Mouse (Mus musculus) heart, adult 2 months (tissue): ENCODE measurements around the gene Cd300c. TPM values are rescaled to one million over a fixed set of nuclear protein-coding genes. Genes with fewer than 3 reads are reported as not detected.
"Not testable (repeated sequence)": the region's sequence is repeated elsewhere in the genome, so short reads cannot be mapped to it uniquely, and the experiment has no call there.

Experiments used
- DNase-seq, 2 experiments: peaks; one replicate each; pipeline ENCODE4 v3.0.0; 2021
- H3K27ac ChIP-seq: fragments of 200-600 bp; 2 replicates; pipeline ENCODE4 v1.8.1; 2022
- H3K27me3 ChIP-seq: fragments of 200-500 bp; 2 replicates; pipeline ENCODE4 v1.6.1; 2012; ENCODE audit warnings: mild to moderate bottlenecking, low read length, inconsistent platforms, mixed read lengths; ENCODE audit not compliant: control insufficient read depth, insufficient read depth
- H3K36me3 ChIP-seq: fragments of 200-500 bp; 2 replicates; pipeline ENCODE4 v1.6.1; 2012; ENCODE audit warnings: low read length, inconsistent platforms; ENCODE audit not compliant: control insufficient read depth, insufficient read depth
- H3K4me1 ChIP-seq: fragments of 200-500 bp; 2 replicates; pipeline ENCODE4 v1.6.1; 2011; ENCODE audit warnings: low read length; ENCODE audit not compliant: control insufficient read depth, insufficient read depth
- H3K4me3 ChIP-seq: fragments of 200-600 bp; 2 replicates; pipeline ENCODE4 v1.8.1; 2022
- H3K79me2 ChIP-seq: fragments of 200-500 bp; replicated peaks from 2 replicates; pipeline ENCODE4 v1.6.1; 2012; ENCODE audit warnings: mild to moderate bottlenecking, inconsistent platforms, low read length, moderate library complexity, mixed read lengths; ENCODE audit not compliant: control insufficient read depth, insufficient read depth
- H3K9ac ChIP-seq: fragments of 200-500 bp; 2 replicates; pipeline ENCODE4 v1.6.1; 2012; ENCODE audit warnings: low read depth, mild to moderate bottlenecking, control low read depth, inconsistent platforms, low read length, mixed read lengths
- CTCF ChIP-seq: fragments of 200-600 bp; IDR thresholded peaks from 2 replicates; pipeline ENCODE4 v1.8.1; 2022; ENCODE audit warnings: antibody characterized with exemption, mild to moderate bottlenecking, moderate library complexity
- EP300 ChIP-seq: fragments of 200-500 bp; IDR thresholded peaks from 2 replicates; pipeline ENCODE4 v1.6.1; 2011; ENCODE audit warnings: low read depth, low read length, control low read depth; ENCODE audit not compliant: insufficient read depth
- POLR2A ChIP-seq: fragments of 200-500 bp; IDR thresholded peaks from 2 replicates; pipeline ENCODE4 v1.6.1; 2011; ENCODE audit warnings: mild to moderate bottlenecking, low read depth, low read length, control low read depth; ENCODE audit not compliant: insufficient read depth
- WGBS: fragments of 180-500 bp; shearing (Covaris S2); methylation state at CpG from one replicate; pipeline ENCODE4 v1.1.7; 2018; 5-methylcytosine and 5-hydroxymethylcytosine counted together
- intact Hi-C: fragments of 180-260 bp; cut with DNase I; formaldehyde crosslinking; loops from one replicate; pipeline ENCODE4 v1.15.1; 2025
- polyA plus RNA-seq: library from polyadenylated mRNA; depleted of rRNA; stranded (reverse); fragments of >200 nt; gene quantifications from 2 replicates; pipeline ENCODE4 v1.2.3, GENCODE M21; 2012; rRNA removed
- total RNA-seq, 2 experiments: library from RNA; stranded (reverse); gene quantifications; 2 replicates each; pipeline ENCODE4 v1.2.3; 2021

Cd300c gene
- total and polyA plus RNA-seq, 3 experiments = not detected

GRCm38 (mm10) chr11:114909538-114909937 lies 59.4 kb downstream of the Cd300c start:
- H3K4me1 ChIP-seq, H3K27ac ChIP-seq, H3K4me3 ChIP-seq, H3K27me3 ChIP-seq, H3K9ac ChIP-seq, intact Hi-C loops, H3K36me3 ChIP-seq, DNase-seq, H3K79me2 ChIP-seq: not testable (repeated sequence)
- 40% methylated on average over 3 of the region's 3 CpGs for WGBS
- peak; percentile 41 for TF ChIP-seq CTCF

GRCm38 (mm10) chr11:114908086-114908485 lies 60.9 kb downstream of the Cd300c start:
- intact Hi-C loops = no loop called here
- 58% methylated on average over 4 of the region's 4 CpGs for WGBS
- no peak overlapping the region for H3K9ac ChIP-seq

GRCm38 (mm10) chr11:114907567-114907966 lies 61.4 kb downstream of the Cd300c start:
- peak in 1 of 2 experiments; percentile 48 for DNase-seq
- TF ChIP-seq POLR2A (no peak), EP300 (no peak), CTCF (no peak)
- H3K27me3 ChIP-seq = no peaks in the 10 kb centered on the region
- no peak overlapping the region for H3K9ac ChIP-seq
- no peaks in the 10 kb centered on the region for H3K4me1 ChIP-seq
- no peaks in the 10 kb centered on the region for H3K36me3 ChIP-seq
- 81% methylated on average over 4 of the region's 4 CpGs for WGBS
- H3K4me3 ChIP-seq = no peak overlapping the region
- intact Hi-C loops = no loop called here
- no peaks in the 10 kb centered on the region for H3K79me2 ChIP-seq
- H3K27ac ChIP-seq = no peak overlapping the region

More at GRCm38 (mm10) chr11:114908086-114908485, 60.9 kb downstream of the Cd300c start:
- no peak for DNase-seq
- Histone ChIP-seq H3K27me3 (no peaks in the 10 kb centered on the region), H3K27ac (no peak overlapping the region), H3K36me3 (no peaks in the 10 kb centered on the region), H3K4me3 (no peak overlapping the region), H3K79me2 (no peaks in the 10 kb centered on the region), H3K4me1 (no peaks in the 10 kb centered on the region; the same call in 1 of the 2 replicates)
- no peak for TF ChIP-seq CTCF
- no peak for TF ChIP-seq EP300
- no peak for TF ChIP-seq POLR2A

Other genes starting within 250 kb of the Cd300c start
- under 1 TPM; 0.16 to 0.18 TPM for gene Dnaic2, start 241.7 kb downstream of the Cd300c start, total RNA-seq
- 0.44 and 1.5 TPM in 2 replicates for gene Dnaic2, start 241.7 kb downstream of the Cd300c start, polyA plus RNA-seq
- under 1 TPM; 0.18 to 0.21 TPM for gene Kif19a, start 203.8 kb downstream of the Cd300c start, total RNA-seq
- 0.32 and 1.2 TPM in 2 replicates for gene Kif19a, start 203.8 kb downstream of the Cd300c start, polyA plus RNA-seq
- not detected for gene Btbd17, start 173.2 kb downstream of the Cd300c start, total RNA-seq
- 0.06 TPM in 1 of 2 replicates, not detected in the other for gene Btbd17, start 173.2 kb downstream of the Cd300c start, polyA plus RNA-seq
- not detected for gene Gpr142, start 170.2 kb downstream of the Cd300c start, total RNA-seq
- gene Gpr142, start 170.2 kb downstream of the Cd300c start, polyA plus RNA-seq = not detected in 2 replicates
- 1 to 10 TPM; 6.3 to 7.9 TPM for gene Gprc5c, start 118.0 kb downstream of the Cd300c start, total RNA-seq
- gene Gprc5c, start 118.0 kb downstream of the Cd300c start, polyA plus RNA-seq = 11.6 and 11.9 TPM in 2 replicates
- gene Cd300a, start 79.1 kb downstream of the Cd300c start, total RNA-seq = under 1 TPM; 0.77 to 0.89 TPM
- gene Cd300a, start 79.1 kb downstream of the Cd300c start, polyA plus RNA-seq = 1.1 TPM in 2 replicates
- gene Cd300lb, start 34.8 kb downstream of the Cd300c start, total RNA-seq = under 1 TPM; 0.70 to 0.75 TPM
- gene Cd300lb, start 34.8 kb downstream of the Cd300c start, polyA plus RNA-seq = 0.61 and 0.70 TPM in 2 replicates
- gene Cd300ld, start 20.8 kb upstream of the Cd300c start, total RNA-seq = 1 to 10 TPM; 1.7 to 1.8 TPM
- gene Cd300ld, start 20.8 kb upstream of the Cd300c start, polyA plus RNA-seq = 3.0 and 5.1 TPM in 2 replicates
- gene Cd300c2, start 32.7 kb upstream of the Cd300c start, total RNA-seq = 1 to 10 TPM; 1.5 to 2.1 TPM
- 2.0 and 2.2 TPM in 2 replicates for gene Cd300c2, start 32.7 kb upstream of the Cd300c start, polyA plus RNA-seq
- not detected for gene Cd300ld2, start 47.0 kb upstream of the Cd300c start, total RNA-seq
- gene Cd300ld2, start 47.0 kb upstream of the Cd300c start, polyA plus RNA-seq = 0.37 TPM in 1 of 2 replicates, not detected in the other
- 1 to 10 TPM in 1 of 2 experiments, under 1 TPM in 1; 0.52 to 1.1 TPM for gene Cd300ld4, start 57.9 kb upstream of the Cd300c start, total RNA-seq
- 0.47 and 3.9 TPM in 2 replicates for gene Cd300ld4, start 57.9 kb upstream of the Cd300c start, polyA plus RNA-seq
- 1 to 10 TPM; 2.7 to 9.1 TPM for gene Cd300ld5, start 68.6 kb upstream of the Cd300c start, total RNA-seq
- 3.0 TPM in 1 of 2 replicates, not detected in the other for gene Cd300ld5, start 68.6 kb upstream of the Cd300c start, polyA plus RNA-seq
- 1 to 10 TPM; 5.8 to 8.6 TPM for gene Cd300ld3, start 79.3 kb upstream of the Cd300c start, total RNA-seq
- gene Cd300ld3, start 79.3 kb upstream of the Cd300c start, polyA plus RNA-seq = 11.4 and 22.1 TPM in 2 replicates
- under 1 TPM; 0.45 to 0.50 TPM for gene Cd300e, start 93.0 kb upstream of the Cd300c start, total RNA-seq
- 0.18 and 0.47 TPM in 2 replicates for gene Cd300e, start 93.0 kb upstream of the Cd300c start, polyA plus RNA-seq
- under 1 TPM; 0.31 to 0.32 TPM for gene Rab37, start 122.3 kb upstream of the Cd300c start, total RNA-seq
- 1.1 and 1.3 TPM in 2 replicates for gene Rab37, start 122.3 kb upstream of the Cd300c start, polyA plus RNA-seq
- gene Cd300lf, start 164.8 kb upstream of the Cd300c start, total RNA-seq = under 1 TPM; 0.11 to 0.60 TPM
- 0.38 and 1.00 TPM in 2 replicates for gene Cd300lf, start 164.8 kb upstream of the Cd300c start, polyA plus RNA-seq
- gene Slc9a3r1, start 194.2 kb upstream of the Cd300c start, total RNA-seq = 10 to 100 TPM in 1 of 2 experiments, 1 to 10 TPM in 1; 8.1 to 10.1 TPM
- gene Slc9a3r1, start 194.2 kb upstream of the Cd300c start, polyA plus RNA-seq = 8.9 and 9.7 TPM in 2 replicates
- 10 to 100 TPM in 1 of 2 experiments, 1 to 10 TPM in 1; 8.8 to 11.6 TPM for gene Tmem104, start 218.3 kb upstream of the Cd300c start, total RNA-seq
- 8.6 and 9.9 TPM in 2 replicates for gene Tmem104, start 218.3 kb upstream of the Cd300c start, polyA plus RNA-seq
- gene Nat9, start 218.7 kb upstream of the Cd300c start, total RNA-seq = 10 to 100 TPM; 18.5 to 23.6 TPM
- 20.2 and 31.5 TPM in 2 replicates for gene Nat9, start 218.7 kb upstream of the Cd300c start, polyA plus RNA-seq